Mouse (Mus musculus) kidney, adult 9 months (tissue): ENCODE data around the gene Mia2.
"Not testable (repeated sequence)": the region's sequence is repeated elsewhere in the genome, so short reads cannot be mapped to it uniquely, and the experiment has no call there.

Experiments used
- DNase-seq: peaks from one replicate; pipeline ENCODE4 v3.0.0; 2022

The Mia2 gene

DNA sequence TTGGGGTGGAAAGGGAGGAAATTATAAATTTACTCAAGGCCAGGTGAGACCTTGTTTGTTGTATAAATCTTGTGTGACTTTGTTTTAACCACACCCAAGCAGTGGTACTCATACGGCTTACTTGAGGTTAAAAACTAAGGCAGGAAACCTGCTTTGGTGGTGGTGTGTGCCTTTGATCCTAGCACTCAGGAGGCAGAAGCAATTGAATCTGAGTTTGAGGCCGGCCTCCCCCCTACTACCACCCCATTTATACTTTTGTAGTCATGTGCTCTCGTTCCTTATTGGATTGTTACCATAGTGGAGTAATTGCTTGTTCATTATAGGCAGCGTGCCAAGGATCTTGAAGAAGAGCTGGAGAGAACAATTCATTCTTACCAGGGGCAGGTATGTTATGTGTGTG lies 74.3 kb downstream of the Mia2 start:
- DNase-seq = no peak

- no peak for DNase-seq
Observed at GRCm38 (mm10) chr12:59177814-59178213, 82.2 kb downstream of the Mia2 start.

DNA sequence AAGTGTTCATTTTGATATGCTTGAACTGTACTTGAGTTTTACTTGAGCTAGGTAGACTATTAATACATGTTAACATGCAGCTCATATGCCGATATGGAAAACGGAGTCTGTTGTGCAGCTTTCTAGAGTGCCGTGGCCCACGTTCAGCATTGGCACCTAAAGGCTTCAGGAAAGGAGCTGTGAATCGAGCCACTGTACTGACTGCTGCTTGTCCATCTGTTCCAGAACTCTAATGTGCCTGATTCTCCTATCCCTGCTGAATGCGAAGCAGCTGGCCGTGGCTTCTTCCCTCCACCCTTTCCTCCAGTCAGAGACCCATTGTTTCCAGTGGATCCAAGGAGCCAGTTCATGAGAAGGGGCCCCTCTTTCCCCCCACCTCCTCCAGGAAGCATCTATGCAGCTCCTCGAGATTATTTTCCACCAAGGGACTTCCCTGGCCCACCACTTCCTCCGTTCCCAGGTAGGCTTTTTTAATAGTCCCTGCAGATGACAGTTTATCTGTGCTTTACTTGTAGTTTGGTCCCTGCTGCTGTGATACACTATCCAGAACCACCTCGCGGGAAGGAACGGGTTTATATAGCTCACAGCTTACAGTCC lies 92.6 kb downstream of the Mia2 start:
- no peak for DNase-seq

GRCm38 (mm10) chr12:59193637-59194036 lies 98.0 kb downstream of the Mia2 start:
- DNase-seq = peak; percentile 26

DNA sequence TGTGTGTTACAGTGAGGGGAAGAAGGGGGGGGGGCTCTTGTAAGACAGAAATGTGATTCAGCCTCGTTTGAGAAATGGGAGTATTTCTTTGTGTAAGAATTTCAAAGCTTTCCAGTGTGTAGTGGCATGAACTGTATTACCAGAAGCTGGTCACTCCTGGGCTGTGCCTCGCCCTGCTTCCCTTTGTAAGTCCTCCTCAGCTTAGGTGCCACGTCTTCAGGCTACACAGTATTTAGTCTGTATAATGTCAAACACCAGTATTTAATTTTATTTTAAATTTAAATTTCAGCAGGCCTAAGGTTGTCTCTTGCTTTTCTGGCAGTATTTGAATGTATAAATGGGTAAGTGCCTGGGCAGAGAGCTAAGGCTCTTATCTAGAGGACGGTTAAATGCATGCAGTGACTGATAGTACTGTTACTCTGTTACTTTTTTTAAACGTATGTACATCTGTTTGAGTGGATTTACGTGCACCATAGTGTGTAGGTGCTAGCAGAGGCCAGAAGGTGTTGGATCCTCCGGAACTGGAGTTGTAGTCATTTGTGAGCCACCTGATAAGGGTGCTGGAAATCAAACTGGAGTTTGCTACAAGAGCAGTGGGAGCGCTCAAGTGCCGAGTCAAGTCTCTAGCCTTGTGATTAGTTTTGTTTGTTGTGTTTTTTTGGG lies 98.9 kb downstream of the Mia2 start:
- DNase-seq = no peak

DNA sequence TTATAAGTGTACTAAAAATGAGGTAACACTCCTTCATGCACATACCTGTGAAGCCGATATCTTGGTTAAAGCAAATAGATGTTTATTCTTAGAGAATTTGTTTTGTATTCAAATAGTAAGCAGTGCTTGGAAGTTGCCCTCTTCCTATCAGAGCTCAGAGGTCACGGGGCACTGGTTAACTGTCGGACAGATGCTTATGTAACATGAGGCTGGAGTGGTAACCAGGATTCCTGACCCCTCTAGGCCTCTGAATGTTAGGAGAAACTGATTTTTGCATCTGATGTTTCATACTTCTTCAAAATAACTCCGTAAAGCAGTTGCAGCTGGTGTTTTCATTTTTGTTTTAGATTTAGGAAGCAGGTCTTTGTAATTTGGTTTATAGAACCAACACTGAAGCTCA lies 99.5 kb downstream of the Mia2 start:
- DNase-seq = peak; percentile 75

- DNase-seq = no peak
Observed at GRCm38 (mm10) chr12:59195941-59196340, 100.3 kb downstream of the Mia2 start.

- no peak for DNase-seq
Observed at GRCm38 (mm10) chr12:59198750-59199149, 103.2 kb downstream of the Mia2 start.

DNA sequence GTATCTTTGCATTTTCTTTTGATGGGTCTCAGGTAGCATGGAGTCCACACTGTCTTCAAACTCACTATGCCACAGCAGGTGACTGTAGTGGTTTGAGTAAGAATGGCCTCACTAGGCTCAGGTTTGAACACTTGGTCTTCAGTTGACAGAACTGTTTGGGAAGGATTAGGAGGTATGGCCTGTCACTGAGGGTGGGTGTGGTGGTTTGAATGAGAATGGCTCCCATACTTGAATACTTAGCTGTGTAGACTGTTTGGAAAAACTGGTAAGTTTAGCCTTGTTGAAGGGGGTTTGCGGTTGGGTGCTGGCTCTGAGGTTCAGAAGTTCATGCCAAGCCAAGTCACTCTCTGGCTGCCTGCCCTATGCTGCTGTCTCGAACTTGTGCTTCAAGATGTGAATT lies 103.8 kb downstream of the Mia2 start:
- no peak for DNase-seq

DNA sequence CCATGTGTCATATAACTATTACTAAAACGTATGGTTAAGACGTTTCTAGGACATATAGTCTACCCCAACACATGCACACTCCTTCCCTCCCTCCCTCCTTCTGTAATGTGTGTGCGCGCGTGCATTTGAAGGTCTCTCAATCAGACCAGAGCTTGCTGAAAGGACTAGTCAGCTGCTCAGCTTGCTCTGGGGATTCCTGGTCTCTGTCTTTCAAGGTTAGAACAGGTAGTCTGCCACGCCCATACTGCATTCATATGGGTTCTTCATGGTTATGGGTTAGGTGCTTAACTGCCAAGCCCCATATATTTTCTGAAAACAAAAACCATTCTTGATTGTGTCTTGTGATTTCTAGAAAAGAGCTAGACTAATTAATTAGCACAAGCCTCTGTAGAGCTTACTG lies 110.0 kb downstream of the Mia2 start:
- DNase-seq = no peak

GRCm38 (mm10) chr12:59206208-59206999 lies 110.8 kb downstream of the Mia2 start:
- no peak for DNase-seq

GRCm38 (mm10) chr12:59207000-59207390 lies 111.4 kb downstream of the Mia2 start:
- DNase-seq = no peak

- no peak for DNase-seq
Observed at GRCm38 (mm10) chr12:59207814-59208213, 112.2 kb downstream of the Mia2 start.

GRCm38 (mm10) chr12:59216176-59216575 lies 120.6 kb downstream of the Mia2 start:
- DNase-seq = no peak

- DNase-seq = no peak
Observed at GRCm38 (mm10) chr12:59216676-59217266, 121.2 kb downstream of the Mia2 start.

DNA sequence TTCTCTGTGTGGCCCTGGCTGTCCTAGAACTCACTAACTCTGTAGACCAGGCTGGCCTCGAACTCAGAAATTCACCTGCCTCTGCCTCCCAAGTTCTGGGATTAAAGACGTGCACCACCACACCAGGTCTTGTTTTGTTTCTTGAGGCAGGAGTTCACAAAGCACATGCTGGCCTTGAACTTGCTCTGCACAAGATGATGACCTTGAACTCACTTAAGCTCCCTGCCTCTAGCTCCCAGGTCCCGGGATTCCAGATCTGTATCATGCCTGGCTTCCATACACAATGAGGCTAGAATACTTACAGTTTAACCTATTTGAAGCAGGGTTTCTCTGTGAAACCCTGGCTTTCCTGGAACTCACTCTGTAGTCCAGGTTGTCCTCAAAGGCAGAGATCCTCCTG lies 121.7 kb downstream of the Mia2 start:
- DNase-seq = no peak

DNA sequence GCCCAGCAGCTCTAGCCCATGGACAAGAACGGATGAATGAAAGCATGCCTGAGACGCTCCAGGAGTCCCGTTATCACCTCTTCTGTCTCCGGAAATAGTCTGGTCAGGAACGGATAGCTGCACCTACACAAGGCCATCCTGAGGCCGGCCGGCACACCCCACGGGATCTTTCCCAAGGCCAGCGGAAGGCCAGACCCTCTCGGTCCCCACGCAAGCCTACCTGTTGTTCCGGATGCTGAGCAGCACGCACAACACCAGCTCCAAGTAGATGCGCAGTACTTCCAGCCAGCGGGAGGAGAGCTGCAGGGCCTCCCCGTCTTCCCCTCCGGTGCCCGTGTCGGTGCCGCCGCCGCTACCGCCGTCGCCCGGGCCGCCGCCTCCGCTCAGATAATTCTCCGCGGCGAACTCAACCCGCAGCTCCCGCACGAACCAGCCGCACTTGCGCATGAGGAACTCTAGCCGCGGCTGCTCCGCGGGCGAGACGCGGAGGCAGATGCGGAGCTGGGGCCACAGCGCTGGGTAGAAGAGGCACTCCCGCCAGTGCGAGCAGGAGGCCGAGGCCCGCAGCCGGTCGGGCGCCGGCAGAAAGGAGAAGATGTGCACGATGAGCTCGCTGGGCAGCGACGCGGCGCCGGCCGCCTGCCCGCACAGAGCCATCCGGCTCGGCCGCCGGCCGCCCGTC lies 123.2 kb downstream of the Mia2 start:
- DNase-seq = peak; percentile 34

- peak; percentile 97 for DNase-seq
Observed at GRCm38 (mm10) chr12:59219325-59220225, 124.0 kb downstream of the Mia2 start, which contains the start of gene Fbxo33. Gene Fbxo33 (minus strand): TSS chr12:59219725.

GRCm38 (mm10) chr12:59228401-59228800 lies 132.8 kb downstream of the Mia2 start:
- no peak for DNase-seq

- DNase-seq = no peak
Observed at GRCm38 (mm10) chr12:59238434-59238833, 142.8 kb downstream of the Mia2 start.

DNA sequence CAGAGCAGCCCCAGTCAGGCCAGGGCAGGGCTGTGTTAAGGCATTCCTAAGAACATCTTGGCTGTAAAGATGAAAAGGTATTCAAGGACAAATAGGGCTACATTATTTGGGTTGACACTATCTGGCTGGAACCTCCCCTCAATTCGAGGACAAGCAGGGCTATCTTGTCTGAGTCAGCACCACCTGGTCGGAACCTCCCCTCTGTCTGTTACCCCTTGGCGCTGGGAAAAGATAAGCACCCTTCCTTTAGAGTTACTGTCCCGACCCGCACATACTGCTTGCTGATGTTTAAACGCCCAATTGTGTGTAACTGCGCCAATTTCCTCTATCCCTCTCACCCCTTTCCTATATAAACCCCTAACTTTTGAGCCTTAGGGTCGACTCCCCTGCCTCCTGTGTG lies 145.4 kb downstream of the Mia2 start:
- DNase-seq = not testable (repeated sequence)
